Mouse (Mus musculus) megakaryocyte-erythroid progenitor cell, adult 5-6 weeks (primary cell): ENCODE results near the gene Mta1. TPM values are rescaled to one million over a fixed set of nuclear protein-coding genes. Genes with fewer than 3 reads are reported as not detected.

Source experiments
- ATAC-seq: replicated peaks from 2 replicates; pipeline ENCODE4 v1.8.0; 2016; ENCODE audit warnings: mild to moderate bottlenecking, inconsistent platforms; ENCODE audit not compliant: severe bottlenecking, poor library complexity, low FRiP score, low TSS enrichment
- total RNA-seq, 2 experiments: library from RNA; stranded (forward) in 1 of 2; stranded (reverse) in 1 of 2; fragments of 200-1000, 215-1000 nt in 1 of 2; fragments of >200 nt in 1 of 2; fragmentation: Nextera tagmentation in 1 of 2; gene quantifications; 2 replicates each; pipeline ENCODE4 v1.2.3; 2014 to 2017

The Mta1 gene
- total RNA-seq, 2 experiments from 2014 or later = 54.1 to 142 TPM

- ATAC-seq = no peak
Measured at GRCm38 (mm10) chr12:113145591-113145990, 47.5 kb downstream of the Mta1 start.

GRCm38 (mm10) chr12:113146112-113147057, 48.3 kb downstream of the Mta1 start, which contains the start of gene Crip1:
Crip1 (plus strand) TSS chr12:113146316.
- ATAC-seq = peak; percentile 39

GRCm38 (mm10) chr12:113147481-113147880, 49.4 kb downstream of the Mta1 start:
- no peak for ATAC-seq

- peak; percentile 30; the same call in 1 of the 2 replicates for ATAC-seq
Measured at GRCm38 (mm10) chr12:113148381-113149035, 50.4 kb downstream of the Mta1 start.

GRCm38 (mm10) chr12:113149341-113149740, 51.3 kb downstream of the Mta1 start:
- ATAC-seq = no peak

GRCm38 (mm10) chr12:113149896-113150295, 51.8 kb downstream of the Mta1 start:
- ATAC-seq = no peak

GRCm38 (mm10) chr12:113150591-113150990, 52.5 kb downstream of the Mta1 start:
- no peak for ATAC-seq

GRCm38 (mm10) chr12:113151046-113151445, 53.0 kb downstream of the Mta1 start:
- no peak for ATAC-seq

GRCm38 (mm10) chr12:113151661-113152271, 53.7 kb downstream of the Mta1 start:
- no peak for ATAC-seq

- ATAC-seq = no peak
Measured at GRCm38 (mm10) chr12:113152272-113152661, 54.2 kb downstream of the Mta1 start.

GRCm38 (mm10) chr12:113152991-113153525, 55.0 kb downstream of the Mta1 start:
- no peak for ATAC-seq

- ATAC-seq = no peak
Measured at GRCm38 (mm10) chr12:113153971-113154370, 55.9 kb downstream of the Mta1 start.

GRCm38 (mm10) chr12:113154747-113155075, 56.6 kb downstream of the Mta1 start:
- ATAC-seq = no peak

GRCm38 (mm10) chr12:113155076-113155771, 57.1 kb downstream of the Mta1 start:
- 0 out of 2 replicates have a peak, but pooled peaks have one; percentile 0 for ATAC-seq

- ATAC-seq = peak; percentile 90
Measured at GRCm38 (mm10) chr12:113155887-113156539, 57.9 kb downstream of the Mta1 start, which contains the start of gene Tedc1. Tedc1 (plus strand) TSS chr12:113156421.

- 0 out of 2 replicates have a peak, but pooled peaks have one; percentile 0 for ATAC-seq
Measured at GRCm38 (mm10) chr12:113156540-113156929, 58.5 kb downstream of the Mta1 start.

- no peak for ATAC-seq
Measured at GRCm38 (mm10) chr12:113157002-113157401, 58.9 kb downstream of the Mta1 start.

GRCm38 (mm10) chr12:113157521-113157920, 59.4 kb downstream of the Mta1 start:
- ATAC-seq = no peak

GRCm38 (mm10) chr12:113157971-113158370, 59.9 kb downstream of the Mta1 start:
- ATAC-seq = no peak
